ENCODE assay signal across 21 mouse cellular contexts in the genomic region with DNA sequence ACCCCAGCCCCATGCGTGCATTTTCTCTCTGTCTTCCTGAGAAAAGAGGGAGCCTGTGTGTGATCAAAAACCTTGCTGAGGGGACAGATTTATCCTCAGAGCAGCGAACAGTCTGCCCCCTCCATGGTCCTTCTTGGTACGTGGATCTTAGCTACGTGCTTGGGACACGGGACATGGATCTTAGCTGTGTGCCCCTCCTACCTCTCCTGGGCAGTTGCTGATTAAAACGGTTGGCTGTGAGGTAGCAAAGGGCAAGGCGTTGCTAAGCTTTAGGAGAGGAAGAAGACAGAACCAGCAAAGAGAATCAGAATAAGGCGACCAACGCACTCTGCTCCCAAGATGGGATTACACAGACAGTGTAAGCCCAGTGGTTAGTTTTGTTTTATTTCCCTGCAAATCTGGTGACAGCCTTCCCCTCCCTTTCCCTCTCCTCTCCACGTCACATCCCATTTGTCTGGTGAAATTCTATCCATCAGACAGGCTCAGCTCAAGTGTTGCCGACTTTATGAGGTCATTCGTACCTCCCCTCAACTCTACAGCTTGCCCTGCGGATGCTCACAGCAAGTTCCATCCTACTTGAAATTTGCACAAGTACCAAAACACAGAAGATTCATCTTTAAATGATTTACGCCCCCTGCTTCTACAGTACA. TPM values are rescaled to one million over a fixed set of nuclear protein-coding genes. Genes with fewer than 3 reads are reported as not detected.
DNase-seq lines count a peak whose midpoint lies in the region; ATAC-seq and TF ChIP-seq lines count a peak whose summit lies in the region.
"Had no signal": no experiment of that assay in that cellular context is flagged by ENCODE, and none has a peak within 500 bp of the region (broad histone marks: within the 10 kb centered on the region; RNA-seq: fewer than 3 reads in every experiment).

No protein-coding gene starts in this region.

- no peak overlapping the region for H3K4me3 ChIP-seq in heart, embryonic 12.5 days
- no peak overlapping the region for H3K4me3 ChIP-seq in embryonic fibroblast, embryonic 13.5 days (ENCODE audit: insufficient read depth, low read length)
- H3K4me3 ChIP-seq: hindbrain, embryonic 15.5 days; liver, embryonic 15.5 days; myocyte; neural tube, embryonic 15.5 days had no signal

- TF ChIP-seq CTCF in embryonic fibroblast, embryonic 13.5 days (IDR thresholded peaks at IDR 0.05; ENCODE audit: borderline replicate concordance, insufficient read depth, low read length) = no peak

- ATAC-seq in heart, embryonic 12.5 days (ENCODE audit: insufficient number of reproducible peaks, low FRiP score) = no peak
- no peak for ATAC-seq in frontal cortex, adult (ENCODE audit: low TSS enrichment)
- ATAC-seq: activated CD4-positive, CD25-positive, alpha-beta regulatory T cell, adult 4 months; intestine, postnatal 0 days had no signal

- peak overlapping the region; percentile 56; the same call in 1 of the 2 replicates for H3K27ac ChIP-seq in heart, embryonic 12.5 days (ENCODE audit: poor library complexity, severe bottlenecking)
- peak overlapping the region; percentile 5 for H3K27ac ChIP-seq in embryonic fibroblast, embryonic 13.5 days (ENCODE audit: insufficient read depth, low read length)
- H3K27ac ChIP-seq: hindbrain, embryonic 15.5 days; liver, embryonic 15.5 days; macrophage; neural tube, embryonic 15.5 days; stomach, postnatal 0 days had no signal

- intact Hi-C loops in heart, postnatal 14 days (cut with DNase I) = no loop called here

- peaks cover 19% of the 10 kb centered on the region; the same call in 1 of the 2 replicates for H3K36me3 ChIP-seq in heart, embryonic 12.5 days
- H3K36me3 ChIP-seq: hindbrain, embryonic 15.5 days; liver, embryonic 15.5 days; neural tube, embryonic 15.5 days had no signal

- H3K4me2 ChIP-seq in heart, embryonic 12.5 days = no peak overlapping the region
- H3K4me2 ChIP-seq: hindbrain, embryonic 15.5 days; liver, embryonic 15.5 days; neural tube, embryonic 15.5 days had no signal

- WGBS in heart, embryonic 12.5 days = 67% methylated on average over 14 of the region's 14 CpGs

- no peak for TF ChIP-seq POLR2A in embryonic fibroblast, embryonic 13.5 days (IDR thresholded peaks at IDR 0.05; ENCODE audit: low read depth, low read length)

- H3K9ac ChIP-seq in heart, embryonic 12.5 days = no peak overlapping the region
- H3K9ac ChIP-seq: hindbrain, embryonic 15.5 days; liver, embryonic 15.5 days; neural tube, embryonic 15.5 days had no signal

- peaks cover 50% of the 10 kb centered on the region for H3K4me1 ChIP-seq in heart, embryonic 12.5 days (replicated peaks)
- peaks cover 20% of the 10 kb centered on the region for H3K4me1 ChIP-seq in embryonic fibroblast, embryonic 13.5 days (ENCODE audit: control insufficient read depth, insufficient read depth, low read length)
- H3K4me1 ChIP-seq: liver, embryonic 15.5 days had no signal

- no peaks in the 10 kb centered on the region for H3K27me3 ChIP-seq in heart, embryonic 12.5 days (replicated peaks)
- H3K27me3 ChIP-seq: hindbrain, embryonic 15.5 days; liver, embryonic 15.5 days; neural tube, embryonic 15.5 days had no signal

- no peak for DNase-seq in heart, postnatal 14 days
- peak; percentile 21 for DNase-seq in lung, postnatal 10 days
- DNase-seq in lung, postnatal 25 days (ENCODE audit: low spot score) = no peak
- peak; percentile 41 for DNase-seq in mesoderm, embryonic 11.5 days (ENCODE audit: low read depth, low spot score)
- DNase-seq in adrenal gland, postnatal 14 days = no peak
- DNase-seq: cerebellum, adult 9-10 months; gastrocnemius, postnatal 36 days; layer of hippocampus, postnatal 36 days; midbrain, embryonic 14.5 days; right cerebral cortex, postnatal 25 days had no signal

- H3K9me3 ChIP-seq in heart, embryonic 12.5 days (replicated peaks) = no peaks in the 10 kb centered on the region
- H3K9me3 ChIP-seq: hindbrain, embryonic 15.5 days; liver, embryonic 15.5 days; neural tube, embryonic 15.5 days had no signal

RNA-seq across cellular contexts. Expression of a gene that starts 13.7 kb away (rescaled TPM):
- 13.8 and 15.4 TPM in 2 replicates for polyA plus RNA-seq in heart, embryonic 12.5 days (2016; fragmentation: Nextera tagmentation; extraction: Ambion mirVana)
- total RNA-seq in heart, postnatal 14 days (2021) = 1 to 10 TPM in 1 of 2 experiments, under 1 TPM in 1; 0.80 to 1.1 TPM
- 91.9 and 100 TPM in 2 replicates for polyA plus RNA-seq in embryonic fibroblast, embryonic 13.5 days (2011; ENCODE audit: insufficient read length, low read depth, missing spikeins)
- total RNA-seq in adrenal gland, postnatal 14 days (2021) = 1.4 and 1.8 TPM in 2 replicates

Comparison
In these comparisons a context has a peak if more than half of its experiments do, and no peak if none do; other contexts are left out.
1. DNase-seq: peak in lung, postnatal 10 days (single experiment) and mesoderm, embryonic 11.5 days (single experiment); none in heart, postnatal 14 days (0 of 2), lung, postnatal 25 days (single experiment) and adrenal gland, postnatal 14 days (single experiment).